Mouse (Mus musculus): ENCODE data around the gene Arl8b.

GRCm38 (mm10) chr6:108826070-108826469 is 43.2 kb downstream of the Arl8b start:
- TF ChIP-seq CTCF (IDR thresholded peaks at IDR 0.05; ENCODE audit: extremely low read depth, insufficient read depth, insufficient read length, insufficient replicate concordance): no peak
- no peak for TF ChIP-seq POLR2A (IDR thresholded peaks at IDR 0.05; ENCODE audit: low read depth, low read length)
